Mouse (Mus musculus): ENCODE measurements around the gene Rimbp2.

DNA sequence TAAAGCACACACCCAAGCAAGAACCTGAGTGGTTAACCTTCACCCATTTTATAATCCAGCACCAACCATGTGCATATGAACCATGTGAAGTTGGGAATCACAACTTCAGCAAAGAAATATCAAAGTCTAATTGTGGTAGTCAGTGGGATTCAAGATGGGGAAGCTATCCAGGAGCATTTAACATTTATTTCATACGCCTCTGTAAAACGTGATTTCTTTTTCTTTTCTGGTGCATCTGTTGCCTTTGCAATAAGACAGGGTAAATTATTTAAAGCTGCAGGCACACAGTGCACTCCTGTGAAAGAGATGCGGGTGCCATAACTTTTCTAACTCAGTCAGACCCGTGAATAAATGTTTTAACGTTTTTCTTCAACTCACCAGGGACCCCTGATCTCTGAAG, 58.4 kb downstream of the Rimbp2 start:
- no peak for TF ChIP-seq GATA1 (IDR thresholded peaks at IDR 0.05; ENCODE audit: low read length)
- no peak for TF ChIP-seq TAL1 (IDR thresholded peaks at IDR 0.05; ENCODE audit: low read length)
